Mouse (Mus musculus) midbrain, embryonic 14.5 days (tissue): Measurements from ENCODE around the gene Rxrg. TPM values are rescaled to one million over a fixed set of nuclear protein-coding genes. Genes with fewer than 3 reads are reported as not detected.

ENCODE experiments used
- ATAC-seq: fragments of 200-750 bp; cut with Nextera tagmentation; 2 replicates; pipeline ENCODE4 v1.8.0; 2017; ENCODE audit warnings: moderate number of reproducible peaks, moderate library complexity; ENCODE audit not compliant: low FRiP score, low TSS enrichment
- DNase-seq: peaks from one replicate; pipeline ENCODE4 v3.0.0-alpha.2; 2015
- H3K27ac ChIP-seq: fragments of 300-500 bp; sonication (generic); replicated peaks from 2 replicates; pipeline ENCODE4 v1.5.1; 2014; ENCODE audit warnings: mild to moderate bottlenecking, low read depth, low read length, moderate library complexity
- H3K27me3 ChIP-seq: fragments of 300-500 bp; sonication (generic); 2 replicates; pipeline ENCODE4 v1.6.1; 2014; ENCODE audit warnings: low read length, control low read depth, mixed read lengths; ENCODE audit not compliant: control insufficient read depth, insufficient read depth
- H3K36me3 ChIP-seq: fragments of 300-500 bp; sonication (generic); 2 replicates; pipeline ENCODE4 v1.6.1; 2014; ENCODE audit warnings: low read length, control low read depth; ENCODE audit not compliant: control insufficient read depth, insufficient read depth
- H3K4me1 ChIP-seq: fragments of 300-500 bp; sonication (generic); 2 replicates; pipeline ENCODE4 v1.6.1; 2014; ENCODE audit warnings: mild to moderate bottlenecking, antibody characterized with exemption, low read length, control low read depth; ENCODE audit not compliant: control insufficient read depth, insufficient read depth
- H3K4me2 ChIP-seq: fragments of 300-500 bp; sonication (generic); 2 replicates; pipeline ENCODE4 v1.6.1; 2014; ENCODE audit warnings: mild to moderate bottlenecking, low read length, moderate library complexity
- H3K4me3 ChIP-seq: fragments of 300-500 bp; sonication (generic); replicated peaks from 2 replicates; pipeline ENCODE4 v1.5.1; 2014; ENCODE audit warnings: low read depth, low read length
- H3K9ac ChIP-seq: fragments of 300-500 bp; sonication (generic); replicated peaks from 2 replicates; pipeline ENCODE4 v1.6.1; 2014; ENCODE audit warnings: mild to moderate bottlenecking, low read length, moderate library complexity
- H3K9me3 ChIP-seq: fragments of 300-500 bp; sonication (generic); 2 replicates; pipeline ENCODE4 v1.6.1; 2016; ENCODE audit warnings: low read length, control low read depth, mixed read lengths; ENCODE audit not compliant: control insufficient read depth
- WGBS: fragments of 180-500 bp; shearing (Covaris S2); extraction: QIAGEN DNeasy Blood & Tissue Kit; methylation state at CpG from one replicate; pipeline ENCODE4 v1.1.7; 2014; 5-methylcytosine and 5-hydroxymethylcytosine counted together
- polyA plus RNA-seq: library from polyadenylated mRNA; unstranded; fragments of >200 nt; fragmentation: Nextera tagmentation; extraction: Ambion mirVana; gene quantifications from 2 replicates; pipeline ENCODE4 v1.2.1, GENCODE M21; 2014

Rxrg gene
- 5.2 and 8.2 TPM in 2 replicates for polyA plus RNA-seq

- peak within 1 kb of the TSS; percentile 55 for H3K4me2 ChIP-seq
- peak within 1 kb of the TSS; percentile 41 for H3K4me3 ChIP-seq
These were observed at the start of gene Rxrg for GRCm38 (mm10) chr1:167598255-167599081. Gene Rxrg, plus strand, starts transcription at chr1:167598384.

GRCm38 (mm10) chr1:167549324-167549723 is 48.9 kb upstream of the Rxrg start:
- Histone ChIP-seq H3K4me3 (no peak overlapping the region), H3K27ac (no peak overlapping the region), H3K4me1 (no peaks in the 10 kb centered on the region), H3K9me3 (no peaks in the 10 kb centered on the region), H3K9ac (no peak overlapping the region), H3K4me2 (no peak overlapping the region), H3K27me3 (no peaks in the 10 kb centered on the region), H3K36me3 (no peaks in the 10 kb centered on the region)
- 82% methylated on average over 6 of the region's 6 CpGs for WGBS
- DNase-seq (no peak), ATAC-seq (no peak)

More at GRCm38 (mm10) chr1:167598255-167599081, at the start of gene Rxrg:
- ATAC-seq (peak; percentile 83), DNase-seq (peak; percentile 87)
- peak within 1 kb of the TSS; percentile 10; the same call in 1 of the 2 replicates for H3K27ac ChIP-seq
- peaks cover 4% of the 10 kb centered on the region; the same call in 1 of the 2 replicates for H3K4me1 ChIP-seq
- no peaks in the 10 kb centered on the region for H3K9me3 ChIP-seq
- peak within 1 kb of the TSS; percentile 52 for H3K9ac ChIP-seq
- H3K27me3 ChIP-seq = peaks cover 10% of the 10 kb centered on the region
- whole genome bisulfite sequencing = under 1% methylated on average over 40 of the region's 40 CpGs
- H3K36me3 ChIP-seq = no peaks in the 10 kb centered on the region

GRCm38 (mm10) chr1:167551601-167552000 is 46.6 kb upstream of the Rxrg start:
- Histone ChIP-seq H3K27me3 (no peaks in the 10 kb centered on the region), H3K4me3 (no peak overlapping the region), H3K27ac (no peak overlapping the region), H3K36me3 (no peaks in the 10 kb centered on the region), H3K9me3 (no peaks in the 10 kb centered on the region), H3K4me2 (no peak overlapping the region), H3K9ac (no peak overlapping the region), H3K4me1 (no peaks in the 10 kb centered on the region)
- no peak for DNase-seq
- ATAC-seq = no peak
- WGBS = 57% methylated on average over 5 of the region's 5 CpGs

GRCm38 (mm10) chr1:167553959-167554526 is 44.1 kb upstream of the Rxrg start:
- Histone ChIP-seq H3K4me2 (no peak overlapping the region), H3K36me3 (no peaks in the 10 kb centered on the region), H3K27ac (no peak overlapping the region), H3K4me3 (no peak overlapping the region), H3K4me1 (no peaks in the 10 kb centered on the region), H3K9me3 (no peaks in the 10 kb centered on the region), H3K27me3 (no peaks in the 10 kb centered on the region), H3K9ac (no peak overlapping the region)
- ATAC-seq (no peak), DNase-seq (peak; percentile 20)
- WGBS = 68% methylated on average over 6 of the region's 6 CpGs

- WGBS = 71% methylated on average over 2 of the region's 2 CpGs
These were observed 31.6 kb upstream of the Rxrg start for GRCm38 (mm10) chr1:167566571-167566970.

GRCm38 (mm10) chr1:167579131-167579530 is 19.1 kb upstream of the Rxrg start:
- Histone ChIP-seq H3K9me3 (no peaks in the 10 kb centered on the region), H3K27me3 (0 out of 2 replicates have a peak, but pooled peaks cover 4% of the 10 kb centered on the region), H3K27ac (no peak overlapping the region), H3K4me3 (no peak overlapping the region), H3K4me1 (peaks cover 11% of the 10 kb centered on the region; the same call in 1 of the 2 replicates), H3K36me3 (no peaks in the 10 kb centered on the region), H3K4me2 (no peak overlapping the region), H3K9ac (no peak overlapping the region)
- ATAC-seq (no peak), DNase-seq (no peak)
- 78% methylated on average over 3 of the region's 3 CpGs for WGBS

More at GRCm38 (mm10) chr1:167566571-167566970, 31.6 kb upstream of the Rxrg start:
- DNase-seq (no peak), ATAC-seq (no peak)
- Histone ChIP-seq H3K4me2 (no peak overlapping the region), H3K9me3 (no peaks in the 10 kb centered on the region), H3K9ac (no peak overlapping the region), H3K4me1 (no peaks in the 10 kb centered on the region), H3K36me3 (no peaks in the 10 kb centered on the region), H3K27ac (no peak overlapping the region), H3K27me3 (no peaks in the 10 kb centered on the region), H3K4me3 (no peak overlapping the region)

- no peaks in the 10 kb centered on the region for H3K9me3 ChIP-seq
- no peak overlapping the region for H3K4me2 ChIP-seq
- DNase-seq (peak; percentile 35), ATAC-seq (no peak)
- no peak overlapping the region for H3K27ac ChIP-seq
- WGBS = 56% methylated on average over 6 of the region's 6 CpGs
- H3K27me3 ChIP-seq = 0 out of 2 replicates have a peak, but pooled peaks cover 4% of the 10 kb centered on the region
- no peaks in the 10 kb centered on the region for H3K36me3 ChIP-seq
- H3K9ac ChIP-seq = no peak overlapping the region
- peaks cover 15% of the 10 kb centered on the region; the same call in 1 of the 2 replicates for H3K4me1 ChIP-seq
- H3K4me3 ChIP-seq = no peak overlapping the region
These were observed 15.0 kb upstream of the Rxrg start for GRCm38 (mm10) chr1:167583195-167583594.

- DNase-seq (peak; percentile 71), ATAC-seq (peak; percentile 48; the same call in 1 of the 2 replicates)
- 2% methylated on average over 12 of the region's 12 CpGs for WGBS
- H3K27ac ChIP-seq = no peak overlapping the region
- H3K4me1 ChIP-seq = peaks cover 15% of the 10 kb centered on the region; the same call in 1 of the 2 replicates
- H3K4me2 ChIP-seq = peak overlapping the region; percentile 10
- 0 out of 2 replicates have a peak, but pooled peaks cover 4% of the 10 kb centered on the region for H3K27me3 ChIP-seq
- H3K36me3 ChIP-seq = no peaks in the 10 kb centered on the region
- no peak overlapping the region for H3K9ac ChIP-seq
- no peak overlapping the region for H3K4me3 ChIP-seq
- H3K9me3 ChIP-seq = no peaks in the 10 kb centered on the region
These were observed 14.3 kb upstream of the Rxrg start for GRCm38 (mm10) chr1:167583888-167584287.
